Comparison of ENCODE assay signal across 22 mouse cellular contexts in the genomic region with DNA sequence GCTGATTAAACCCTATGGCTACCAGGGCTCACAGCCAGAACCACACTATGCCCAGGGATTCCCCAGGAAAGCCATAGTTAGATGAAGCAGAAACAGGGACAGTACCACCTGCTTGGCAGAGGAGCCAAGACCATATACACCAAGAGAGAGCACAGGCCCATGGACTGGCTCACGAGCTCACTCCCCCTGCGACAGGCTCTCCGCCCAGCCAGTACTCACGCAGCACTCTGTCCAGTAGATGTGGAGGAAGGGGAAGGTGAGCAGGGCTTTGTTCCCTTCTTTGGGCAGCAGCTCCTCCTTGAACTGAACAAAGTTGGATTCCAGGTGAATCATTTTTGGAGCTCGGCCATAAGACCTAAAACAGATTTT. TPM values are rescaled to one million over a fixed set of nuclear protein-coding genes. Genes with fewer than 3 reads are reported as not detected.
DNase-seq lines count a peak whose midpoint lies in the region; ATAC-seq and TF ChIP-seq lines count a peak whose summit lies in the region.
"Had no signal": no experiment of that assay in that cellular context is flagged by ENCODE, and none has a peak within 500 bp of the region (broad histone marks: within the 10 kb centered on the region; RNA-seq: fewer than 3 reads in every experiment).

No protein-coding gene starts in this region.

- no peak for DNase-seq in gastrocnemius, adult 2 months
- DNase-seq in gastrocnemius, postnatal 4 days (ENCODE audit: low spot score in 2 of 2): no peak
- DNase-seq in CH12.LX (ENCODE audit: extremely low read depth): peak; percentile 68
- DNase-seq in kidney, postnatal 14 days: no peak
- DNase-seq: adrenal gland, postnatal 14 days; cerebellum, adult 9-11 months; gastrocnemius, postnatal 10 days; lung, postnatal 36 days; midbrain, embryonic 14.5 days had no signal

- 78% methylated on average over 5 of the region's 5 CpGs for WGBS in macrophage (ENCODE audit: missing documents)
- 90% methylated on average over 5 of the region's 5 CpGs for WGBS in hindbrain, embryonic 12.5 days

- no peak overlapping the region; the same call in 1 of the 2 replicates for H3K4me2 ChIP-seq in CH12.LX (ENCODE audit: insufficient read depth, low read depth, poor library complexity, severe bottlenecking)
- H3K4me2 ChIP-seq in hindbrain, embryonic 12.5 days (replicated peaks): no peak overlapping the region
- H3K4me2 ChIP-seq: heart, embryonic 15.5 days; hindbrain, embryonic 13.5 days; limb, embryonic 13.5 days; liver, embryonic 11.5 days; lung, embryonic 15.5 days; stomach, embryonic 15.5 days had no signal

- in situ Hi-C loops in CH12.LX (cut with MboI; ENCODE audit: low pct_ligation_motif_present, low pct_unique_long_range_greater_than_20kb, low sequenced_read_pairs): no loop called here

- H3K36me3 ChIP-seq in CH12.LX (replicated peaks in 1 of 2; ENCODE audit: control insufficient read depth in 1 of 2, insufficient read depth in 1 of 2, low read length in 1 of 2): peaks cover 8 to 52% of the 10 kb centered on the region in 2 experiments
- peaks cover 21% of the 10 kb centered on the region; the same call in 1 of the 2 replicates for H3K36me3 ChIP-seq in macrophage (ENCODE audit: inconsistent target)
- H3K36me3 ChIP-seq in hindbrain, embryonic 12.5 days: peaks cover 37% of the 10 kb centered on the region

- peak overlapping the region; percentile 49 for H3K27ac ChIP-seq in gastrocnemius, adult 2 months
- H3K27ac ChIP-seq in CH12.LX (ENCODE audit: insufficient read depth, low read depth): peak overlapping the region; percentile 53
- H3K27ac ChIP-seq in cortical plate, adult 2 months (ENCODE audit: insufficient read depth, low read length): 0 out of 2 replicates have a peak overlapping the region, but pooled peaks have one; percentile 17
- H3K27ac ChIP-seq in macrophage: peak overlapping the region; percentile 22; the same call in 1 of the 2 replicates
- no peak overlapping the region for H3K27ac ChIP-seq in hindbrain, embryonic 12.5 days
- H3K27ac ChIP-seq: heart, embryonic 10.5 days; heart, embryonic 15.5 days; hindbrain, embryonic 13.5 days; kidney, postnatal 0 days; limb, embryonic 13.5 days; lung, embryonic 15.5 days; stomach, embryonic 15.5 days had no signal

- TF ChIP-seq CTCF in gastrocnemius, adult 2 months (IDR thresholded peaks at IDR 0.05): no peak
- no peak for TF ChIP-seq CTCF in CH12.LX (conservative IDR thresholded peaks at IDR 0.05 in 1 of 2, IDR thresholded peaks at IDR 0.05 in 1 of 2; ENCODE audit: low read depth in 2 of 2, low read length in 2 of 2)
- no peak for TF ChIP-seq CTCF in cortical plate, adult 2 months (IDR thresholded peaks at IDR 0.05; ENCODE audit: extremely low read depth, insufficient read depth, low read length)

- no peak for TF ChIP-seq EP300 in CH12.LX (IDR thresholded peaks at IDR 0.05; ENCODE audit: low read length)

- TF ChIP-seq POLR2A in CH12.LX (IDR thresholded peaks at IDR 0.05; ENCODE audit: low read depth, low read length): no peak
- TF ChIP-seq POLR2A in cortical plate, adult 2 months (IDR thresholded peaks at IDR 0.05; ENCODE audit: extremely low read depth, insufficient read depth, low read length): no peak

- H3K9ac ChIP-seq in CH12.LX (ENCODE audit: insufficient read depth, low read depth): no peak overlapping the region
- no peak overlapping the region for H3K9ac ChIP-seq in hindbrain, embryonic 12.5 days
- H3K9ac ChIP-seq: heart, embryonic 15.5 days; hindbrain, embryonic 13.5 days; limb, embryonic 13.5 days; lung, embryonic 15.5 days; stomach, embryonic 15.5 days had no signal

- dilution Hi-C loops in CH12.LX (cut with MboI; ENCODE audit: extremely low pct_ligation_motif_present, extremely low pct_unique_long_range_greater_than_20kb, low sequenced_read_pairs): no loop called here

- H3K79me2 ChIP-seq in CH12.LX (replicated peaks; ENCODE audit: control insufficient read depth, extremely low read depth, insufficient read depth, poor library complexity, severe bottlenecking) (no peaks in the 10 kb centered on the region; the same call in 1 of the 2 replicates), macrophage (ENCODE audit: inconsistent target) (peaks cover 73% of the 10 kb centered on the region)

- H3K4me3 ChIP-seq in gastrocnemius, adult 2 months: no peak overlapping the region
- H3K4me3 ChIP-seq in CH12.LX (replicated peaks in 1 of 3; ENCODE audit: low read depth in 2 of 3, low read length in 2 of 3, poor library complexity in 1 of 3) (no peak overlapping the region), macrophage (ENCODE audit: inconsistent target) (no peak overlapping the region)
- H3K4me3 ChIP-seq in cortical plate, adult 2 months (ENCODE audit: insufficient read depth, low read length): no peak overlapping the region
- no peak overlapping the region for H3K4me3 ChIP-seq in hindbrain, embryonic 12.5 days
- H3K4me3 ChIP-seq: erythroblast, embryonic 14.5 days; heart, embryonic 10.5 days; heart, embryonic 15.5 days; hindbrain, embryonic 13.5 days; limb, embryonic 13.5 days; lung, embryonic 15.5 days; stomach, embryonic 15.5 days had no signal

- no peak for TF ChIP-seq RAD21 in CH12.LX (IDR thresholded peaks at IDR 0.05; ENCODE audit: low read depth, low read length)

- no peak for ATAC-seq in hindbrain, embryonic 12.5 days (ENCODE audit: low FRiP score)
- ATAC-seq: forebrain, embryonic 16.5 days had no signal

- intact Hi-C loops in gastrocnemius, adult 2 months (cut with DNase I): no loop called here

- H3K27me3 ChIP-seq in CH12.LX (replicated peaks): no peaks in the 10 kb centered on the region
- no peaks in the 10 kb centered on the region for H3K27me3 ChIP-seq in hindbrain, embryonic 12.5 days
- H3K27me3 ChIP-seq: heart, embryonic 15.5 days; hindbrain, embryonic 13.5 days; limb, embryonic 13.5 days; lung, embryonic 15.5 days; stomach, embryonic 15.5 days had no signal

- no peaks in the 10 kb centered on the region for H3K9me3 ChIP-seq in CH12.LX (replicated peaks; ENCODE audit: low read length)
- H3K9me3 ChIP-seq in hindbrain, embryonic 12.5 days (replicated peaks): no peaks in the 10 kb centered on the region
- H3K9me3 ChIP-seq: heart, embryonic 10.5 days; heart, embryonic 15.5 days; hindbrain, embryonic 13.5 days; limb, embryonic 13.5 days; lung, embryonic 15.5 days; stomach, embryonic 15.5 days had no signal

- H3K4me1 ChIP-seq in CH12.LX (ENCODE audit: control insufficient read depth in 1 of 2, insufficient read depth in 2 of 2): peaks cover 30 to 83% of the 10 kb centered on the region in 2 experiments
- H3K4me1 ChIP-seq in cortical plate, adult 2 months (ENCODE audit: control insufficient read depth, insufficient read depth, low read length): peaks cover 12% of the 10 kb centered on the region
- H3K4me1 ChIP-seq in hindbrain, embryonic 12.5 days: no peaks in the 10 kb centered on the region
- H3K4me1 ChIP-seq: heart, embryonic 10.5 days; heart, embryonic 15.5 days; hindbrain, embryonic 13.5 days; limb, embryonic 13.5 days; lung, embryonic 15.5 days had no signal

TF ChIP-seq in CH12.LX, 34 proteins besides CTCF, POLR2A, EP300 and RAD21 (continues in another document):
- TF ChIP-seq POLR2AphosphoS2 (IDR thresholded peaks at IDR 0.05; ENCODE audit: low read depth, low read length) (no peak), GABPA (IDR thresholded peaks at IDR 0.05; ENCODE audit: insufficient replicate concordance, low read depth, low read length) (no peak), BHLHE40 (IDR thresholded peaks at IDR 0.05; ENCODE audit: low read depth, low read length) (0 out of 2 replicates have a peak, but pooled peaks have one; percentile 10), ELF1 (IDR thresholded peaks at IDR 0.05; ENCODE audit: low read depth, low read length) (no peak), CHD1 (IDR thresholded peaks at IDR 0.05; ENCODE audit: low read depth, low read length) (no peak)

RNA-seq across cellular contexts. Expression of a gene that starts 15.9 kb away (rescaled TPM):
- total RNA-seq in gastrocnemius, adult 2 months (2021): 10 to 100 TPM; 37.9 to 40.1 TPM
- 10 to 100 TPM; 42.4 to 44.6 TPM for total RNA-seq in gastrocnemius, postnatal 4 days (2021)
- total RNA-seq in CH12.LX (2012; rRNA removed) (22.1 and 23.4 TPM in 2 replicates), CH12.LX (2014; rRNA removed) (24.7 and 26.5 TPM in 2 replicates)
- polyA plus RNA-seq in CH12.LX (2012; ENCODE audit: insufficient read length, low read depth) (21.2 and 26.7 TPM in 2 replicates), macrophage (2018) (24.0 to 38.9 TPM (median 30.9 TPM) in 3 replicates)
- 61.6 and 62.8 TPM in 2 replicates for polyA plus RNA-seq in cortical plate, adult 2 months (2012; rRNA removed)
- 100 to 1,000 TPM in 12 of 26 experiments, 10 to 100 TPM in 14; 83.3 to 169 (median 98.1) TPM for total RNA-seq in macrophage (2018; cell fraction: chromatin; rRNA removed)
- total RNA-seq in macrophage (2018; cell fraction: cytosol; rRNA removed): 10 to 100 TPM; 28.0 to 42.2 (median 35.7) TPM
- 100 to 1,000 TPM in 1 of 26 experiments, 10 to 100 TPM in 25; 63.5 to 106 (median 71.1) TPM for total RNA-seq in macrophage (2018; cell fraction: nucleus; rRNA removed)
- polyA plus RNA-seq in hindbrain, embryonic 12.5 days (2016; fragmentation: Nextera tagmentation; extraction: Ambion mirVana): 23.4 and 26.0 TPM in 2 replicates

RNA-seq across cellular contexts. Expression of a gene that starts 43.6 kb away (rescaled TPM):
- 10 to 100 TPM; 10.7 to 11.0 TPM for total RNA-seq in gastrocnemius, adult 2 months (2021)
- 10 to 100 TPM in 1 of 2 experiments, 1 to 10 TPM in 1; 8.9 to 10.5 TPM for total RNA-seq in gastrocnemius, postnatal 4 days (2021)
- total RNA-seq in CH12.LX (2012; rRNA removed) (43.0 and 55.5 TPM in 2 replicates), CH12.LX (2014; rRNA removed) (48.6 and 49.9 TPM in 2 replicates)
- polyA plus RNA-seq in CH12.LX (2012; ENCODE audit: insufficient read length, low read depth) (41.2 and 42.9 TPM in 2 replicates), macrophage (2018) (6.1 to 17.2 TPM (median 6.1 TPM) in 3 replicates)
- polyA plus RNA-seq in cortical plate, adult 2 months (2012; rRNA removed): 18.2 and 19.6 TPM in 2 replicates
- 10 to 100 TPM in 7 of 26 experiments, 1 to 10 TPM in 19; 4.7 to 16.1 (median 8.9) TPM for total RNA-seq in macrophage (2018; cell fraction: chromatin; rRNA removed)
- total RNA-seq in macrophage (2018; cell fraction: cytosol; rRNA removed): 1 to 10 TPM; 4.1 to 9.0 (median 6.9) TPM
- total RNA-seq in macrophage (2018; cell fraction: nucleus; rRNA removed): 10 to 100 TPM in 4 of 26 experiments, 1 to 10 TPM in 22; 4.4 to 17.7 (median 7.3) TPM
- 20.9 and 21.2 TPM in 2 replicates for polyA plus RNA-seq in hindbrain, embryonic 12.5 days (2016; fragmentation: Nextera tagmentation; extraction: Ambion mirVana)

RNA-seq across cellular contexts. Expression of a gene that starts 59.0 kb away (rescaled TPM):
- 100 to 1,000 TPM; 231 to 289 TPM for total RNA-seq in gastrocnemius, adult 2 months (2021)
- 100 to 1,000 TPM; 111 to 120 TPM for total RNA-seq in gastrocnemius, postnatal 4 days (2021)
- total RNA-seq in CH12.LX (2012; rRNA removed): 43.9 and 45.7 TPM in 2 replicates
- total RNA-seq in CH12.LX (2014; rRNA removed): 34.3 and 51.0 TPM in 2 replicates
- polyA plus RNA-seq in CH12.LX (2012; ENCODE audit: insufficient read length, low read depth): 29.9 and 34.3 TPM in 2 replicates
- 128 TPM in 2 replicates for polyA plus RNA-seq in cortical plate, adult 2 months (2012; rRNA removed)
- 10 to 100 TPM in 18 of 26 experiments, 1 to 10 TPM in 8; 4.3 to 35.5 (median 13.3) TPM for total RNA-seq in macrophage (2018; cell fraction: chromatin; rRNA removed)
- total RNA-seq in macrophage (2018; cell fraction: cytosol; rRNA removed): 10 to 100 TPM; 20.5 to 40.4 (median 29.0) TPM
- total RNA-seq in macrophage (2018; cell fraction: nucleus; rRNA removed): 10 to 100 TPM in 20 of 26 experiments, 1 to 10 TPM in 6; 8.2 to 30.6 (median 14.0) TPM
- polyA plus RNA-seq in macrophage (2018): 30.3 to 37.8 TPM (median 37.5 TPM) in 3 replicates
- polyA plus RNA-seq in hindbrain, embryonic 12.5 days (2016; fragmentation: Nextera tagmentation; extraction: Ambion mirVana): 20.1 and 24.4 TPM in 2 replicates
